8 mouse cellular contexts compared by ENCODE assay signal in the genomic region with DNA sequence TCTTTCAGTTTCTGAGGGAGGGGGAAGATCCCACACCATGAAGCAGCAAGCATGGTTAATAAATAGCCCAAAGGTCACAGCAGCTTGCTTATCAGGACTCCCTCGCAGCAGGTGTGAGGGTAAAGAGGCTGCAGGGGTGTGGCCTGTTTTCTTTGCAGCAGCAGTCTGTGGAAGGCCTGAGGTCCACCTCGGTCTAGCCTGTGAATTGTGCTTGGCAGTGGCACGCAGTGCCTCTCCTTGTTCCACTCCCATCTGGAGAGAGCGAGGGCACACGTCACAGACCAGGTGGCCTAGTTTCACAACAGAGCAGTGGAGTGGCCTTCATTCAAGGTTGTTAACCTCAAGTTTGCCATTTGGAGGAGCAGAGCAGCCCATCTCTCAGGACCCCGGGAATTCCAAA. TPM values are rescaled to one million over a fixed set of nuclear protein-coding genes. Genes with fewer than 3 reads are reported as not detected.
A peak's percentile ranks its signal among the peaks of the same experiment; 100 is the strongest.
DNase-seq lines count a peak whose midpoint lies in the region; ATAC-seq lines count a peak whose summit lies in the region.

No protein-coding gene starts in this region.

- ATAC-seq in heart, embryonic 16.5 days (replicated peaks; ENCODE audit: extremely low read depth, insufficient read depth, low FRiP score): peak; percentile 75
- ATAC-seq in liver, embryonic 11.5 days (replicated peaks; ENCODE audit: low FRiP score): peak; percentile 89
- peak; percentile 95 for ATAC-seq in stomach, embryonic 15.5 days (ENCODE audit: insufficient read depth, low FRiP score, low read depth)

- DNase-seq in ovary, adult 18-20 months (ENCODE audit: low spot score): peak; percentile 11
- DNase-seq in ovary, postnatal 10 days (ENCODE audit: low spot score): no peak
- no peak for DNase-seq in liver, embryonic 11.5 days (ENCODE audit: low spot score)
- DNase-seq in layer of hippocampus, adult 9-10 months (ENCODE audit: low spot score): no peak
- DNase-seq in thymus, postnatal 25 days: no peak
- DNase-seq in thymus, postnatal 36 days: no peak

- H3K27ac ChIP-seq in heart, embryonic 16.5 days (ENCODE audit: low read length): peak overlapping the region; percentile 57
- H3K27ac ChIP-seq in liver, embryonic 11.5 days (ENCODE audit: low read depth, low read length): no peak overlapping the region
- H3K27ac ChIP-seq in stomach, embryonic 15.5 days: peak overlapping the region; percentile 58

- H3K4me2 ChIP-seq in heart, embryonic 16.5 days (ENCODE audit: low read depth, low read length): no peak overlapping the region
- H3K4me2 ChIP-seq in liver, embryonic 11.5 days: peak overlapping the region; percentile 19
- H3K4me2 ChIP-seq in stomach, embryonic 15.5 days: no peak overlapping the region

- H3K4me3 ChIP-seq in heart, embryonic 16.5 days (ENCODE audit: low read length): no peak overlapping the region
- H3K4me3 ChIP-seq in liver, embryonic 11.5 days (ENCODE audit: low read depth, low read length): no peak overlapping the region
- H3K4me3 ChIP-seq in stomach, embryonic 15.5 days (replicated peaks): no peak overlapping the region

- H3K4me1 ChIP-seq in heart, embryonic 16.5 days (ENCODE audit: control insufficient read depth, insufficient read depth, low read length): peaks cover 12% of the 10 kb centered on the region
- peaks cover 12% of the 10 kb centered on the region for H3K4me1 ChIP-seq in liver, embryonic 11.5 days (replicated peaks; ENCODE audit: control insufficient read depth, insufficient read depth, low read length)
- H3K4me1 ChIP-seq in stomach, embryonic 15.5 days: 0 out of 2 replicates have a peak, but pooled peaks cover 3% of the 10 kb centered on the region

- no peaks in the 10 kb centered on the region for H3K27me3 ChIP-seq in heart, embryonic 16.5 days (ENCODE audit: control insufficient read depth, insufficient read depth, low read length)
- no peaks in the 10 kb centered on the region for H3K27me3 ChIP-seq in liver, embryonic 11.5 days (replicated peaks; ENCODE audit: control insufficient read depth, insufficient read depth, low read length)
- no peaks in the 10 kb centered on the region for H3K27me3 ChIP-seq in stomach, embryonic 15.5 days (replicated peaks)

- peak overlapping the region; percentile 21; the same call in 1 of the 2 replicates for H3K9ac ChIP-seq in heart, embryonic 16.5 days (ENCODE audit: low read length)
- no peak overlapping the region for H3K9ac ChIP-seq in liver, embryonic 11.5 days (ENCODE audit: low read depth, low read length)
- H3K9ac ChIP-seq in stomach, embryonic 15.5 days: no peak overlapping the region

- H3K9me3 ChIP-seq in heart, embryonic 16.5 days (replicated peaks; ENCODE audit: control insufficient read depth, low read length): no peaks in the 10 kb centered on the region
- no peaks in the 10 kb centered on the region for H3K9me3 ChIP-seq in liver, embryonic 11.5 days (ENCODE audit: control insufficient read depth, low read length)
- H3K9me3 ChIP-seq in stomach, embryonic 15.5 days: no peaks in the 10 kb centered on the region

- 21% methylated on average over 6 of the region's 6 CpGs for WGBS in heart, embryonic 16.5 days
- WGBS in liver, embryonic 11.5 days: 35% methylated on average over 6 of the region's 6 CpGs
- WGBS in stomach, embryonic 15.5 days: 31% methylated on average over 6 of the region's 6 CpGs

- no peaks in the 10 kb centered on the region for H3K36me3 ChIP-seq in heart, embryonic 16.5 days (ENCODE audit: control insufficient read depth, insufficient read depth)
- no peaks in the 10 kb centered on the region for H3K36me3 ChIP-seq in liver, embryonic 11.5 days (ENCODE audit: control insufficient read depth, insufficient read depth, low read length)
- no peaks in the 10 kb centered on the region for H3K36me3 ChIP-seq in stomach, embryonic 15.5 days

RNA-seq across cellular contexts. Expression of a gene that starts 19.6 kb away (rescaled TPM):
- 19.0 and 20.0 TPM in 2 replicates for polyA plus RNA-seq in heart, embryonic 16.5 days (2015; fragmentation: Nextera tagmentation; extraction: Ambion mirVana)
- 43.9 and 45.4 TPM in 2 replicates for polyA plus RNA-seq in liver, embryonic 11.5 days (2014; fragmentation: Nextera tagmentation; extraction: Ambion mirVana)
- 32.0 and 39.0 TPM in 2 replicates for polyA plus RNA-seq in stomach, embryonic 15.5 days (2015; fragmentation: Nextera tagmentation; extraction: Ambion mirVana)
